Mouse (Mus musculus): ENCODE measurements at regions not wholly inside any gene's neighbourhood (a gene's known extent, or its start where the extent isn't known, plus 50 kb on each side); places are given as distances from the start of the nearest gene placed in this dataset.

- H3K27ac ChIP-seq (replicated peaks; ENCODE audit: insufficient read depth, low read depth, low read length) = no peak overlapping the region
- H3K79me2 ChIP-seq (ENCODE audit: control insufficient read depth, insufficient read depth, low read length) = no peaks in the 10 kb centered on the region
- no peak for DNase-seq (ENCODE audit: extremely low read depth, low read depth, low spot score)
- H3K36me3 ChIP-seq (ENCODE audit: control insufficient read depth, insufficient read depth, low read length) = no peaks in the 10 kb centered on the region
- no peak overlapping the region for H3K9ac ChIP-seq (ENCODE audit: low read depth, low read length)
- no peak overlapping the region for H3K4me3 ChIP-seq (ENCODE audit: insufficient read depth, low read depth, low read length)
- no peaks in the 10 kb centered on the region for H3K4me1 ChIP-seq (ENCODE audit: control insufficient read depth, insufficient read depth, low read length)
- H3K27me3 ChIP-seq (ENCODE audit: control insufficient read depth, insufficient read depth, low read length) = no peaks in the 10 kb centered on the region
- no peak for TF ChIP-seq CTCF (IDR thresholded peaks at IDR 0.05; ENCODE audit: low read depth, low read length)
- no peak for TF ChIP-seq POLR2A (IDR thresholded peaks at IDR 0.05; ENCODE audit: extremely low read depth, insufficient read depth, low read length)
Measured at GRCm38 (mm10) chr8:102845362-102845761, 59.9 kb upstream of the Cdh11 start.

- Histone ChIP-seq H3K9ac (ENCODE audit: low read depth, low read length) (no peak overlapping the region), H3K4me1 (ENCODE audit: control insufficient read depth, insufficient read depth, low read length) (no peaks in the 10 kb centered on the region), H3K79me2 (ENCODE audit: control insufficient read depth, insufficient read depth, low read length) (no peaks in the 10 kb centered on the region), H3K27ac (replicated peaks; ENCODE audit: insufficient read depth, low read depth, low read length) (no peak overlapping the region), H3K4me3 (ENCODE audit: insufficient read depth, low read depth, low read length) (no peak overlapping the region), H3K27me3 (ENCODE audit: control insufficient read depth, insufficient read depth, low read length) (no peaks in the 10 kb centered on the region), H3K36me3 (ENCODE audit: control insufficient read depth, insufficient read depth, low read length) (no peaks in the 10 kb centered on the region)
- no peak for DNase-seq (ENCODE audit: extremely low read depth, low read depth, low spot score)
- TF ChIP-seq CTCF (IDR thresholded peaks at IDR 0.05; ENCODE audit: low read depth, low read length) (no peak), POLR2A (IDR thresholded peaks at IDR 0.05; ENCODE audit: extremely low read depth, insufficient read depth, low read length) (no peak)
- 61% methylated on average over 1 of the region's 1 CpGs for WGBS
Measured at GRCm38 (mm10) chr8:102860021-102860420, 74.6 kb upstream of the Cdh11 start.

- 52% methylated on average over 2 of the region's 2 CpGs for WGBS
- no peaks in the 10 kb centered on the region for H3K27me3 ChIP-seq (ENCODE audit: control insufficient read depth, insufficient read depth, low read length)
- DNase-seq (ENCODE audit: extremely low read depth, low read depth, low spot score) = no peak
- H3K27ac ChIP-seq (replicated peaks; ENCODE audit: insufficient read depth, low read depth, low read length) = no peak overlapping the region
- no peak for TF ChIP-seq POLR2A (IDR thresholded peaks at IDR 0.05; ENCODE audit: extremely low read depth, insufficient read depth, low read length)
- no peaks in the 10 kb centered on the region for H3K4me1 ChIP-seq (ENCODE audit: control insufficient read depth, insufficient read depth, low read length)
- no peak overlapping the region for H3K4me3 ChIP-seq (ENCODE audit: insufficient read depth, low read depth, low read length)
- H3K36me3 ChIP-seq (ENCODE audit: control insufficient read depth, insufficient read depth, low read length) = no peaks in the 10 kb centered on the region
- H3K9ac ChIP-seq (ENCODE audit: low read depth, low read length) = no peak overlapping the region
- H3K79me2 ChIP-seq (ENCODE audit: control insufficient read depth, insufficient read depth, low read length) = no peaks in the 10 kb centered on the region
Measured at GRCm38 (mm10) chr8:102899525-102899924, 114.1 kb upstream of the Cdh11 start.

GRCm38 (mm10) chr8:102900662-102901061 lies 115.2 kb upstream of the Cdh11 start:
- H3K4me3 ChIP-seq (ENCODE audit: insufficient read depth, low read depth, low read length) = no peak overlapping the region
- no peaks in the 10 kb centered on the region for H3K27me3 ChIP-seq (ENCODE audit: control insufficient read depth, insufficient read depth, low read length)
- H3K4me1 ChIP-seq (ENCODE audit: control insufficient read depth, insufficient read depth, low read length) = no peaks in the 10 kb centered on the region
- H3K36me3 ChIP-seq (ENCODE audit: control insufficient read depth, insufficient read depth, low read length) = no peaks in the 10 kb centered on the region
- no peak for DNase-seq (ENCODE audit: extremely low read depth, low read depth, low spot score)
- no peak overlapping the region for H3K27ac ChIP-seq (replicated peaks; ENCODE audit: insufficient read depth, low read depth, low read length)
- H3K9ac ChIP-seq (ENCODE audit: low read depth, low read length) = no peak overlapping the region
- WGBS = 77% methylated on average over 5 of the region's 5 CpGs
- no peak for TF ChIP-seq CTCF (IDR thresholded peaks at IDR 0.05; ENCODE audit: low read depth, low read length)
- no peak for TF ChIP-seq POLR2A (IDR thresholded peaks at IDR 0.05; ENCODE audit: extremely low read depth, insufficient read depth, low read length)
- no peaks in the 10 kb centered on the region for H3K79me2 ChIP-seq (ENCODE audit: control insufficient read depth, insufficient read depth, low read length)

- H3K27ac ChIP-seq (replicated peaks; ENCODE audit: insufficient read depth, low read depth, low read length) = no peak overlapping the region
- H3K4me3 ChIP-seq (ENCODE audit: insufficient read depth, low read depth, low read length) = no peak overlapping the region
- DNase-seq (ENCODE audit: extremely low read depth, low read depth, low spot score) = no peak
- H3K4me1 ChIP-seq (ENCODE audit: control insufficient read depth, insufficient read depth, low read length) = no peaks in the 10 kb centered on the region
- TF ChIP-seq CTCF (IDR thresholded peaks at IDR 0.05; ENCODE audit: low read depth, low read length) (no peak), POLR2A (IDR thresholded peaks at IDR 0.05; ENCODE audit: extremely low read depth, insufficient read depth, low read length) (no peak)
- WGBS = 56% methylated on average over 2 of the region's 2 CpGs
- H3K79me2 ChIP-seq (ENCODE audit: control insufficient read depth, insufficient read depth, low read length) = no peaks in the 10 kb centered on the region
- no peaks in the 10 kb centered on the region for H3K27me3 ChIP-seq (ENCODE audit: control insufficient read depth, insufficient read depth, low read length)
- no peak overlapping the region for H3K9ac ChIP-seq (ENCODE audit: low read depth, low read length)
- no peaks in the 10 kb centered on the region for H3K36me3 ChIP-seq (ENCODE audit: control insufficient read depth, insufficient read depth, low read length)
Measured at GRCm38 (mm10) chr8:102907444-102907843, 122.0 kb upstream of the Cdh11 start.

GRCm38 (mm10) chr8:102931342-102931835 lies 145.9 kb upstream of the Cdh11 start:
- no peaks in the 10 kb centered on the region for H3K36me3 ChIP-seq (ENCODE audit: control insufficient read depth, insufficient read depth, low read length)
- DNase-seq (ENCODE audit: extremely low read depth, low read depth, low spot score) = no peak
- H3K4me3 ChIP-seq (ENCODE audit: insufficient read depth, low read depth, low read length) = no peak overlapping the region
- WGBS = 53% methylated on average over 3 of the region's 3 CpGs
- no peak overlapping the region for H3K9ac ChIP-seq (ENCODE audit: low read depth, low read length)
- no peaks in the 10 kb centered on the region for H3K4me1 ChIP-seq (ENCODE audit: control insufficient read depth, insufficient read depth, low read length)
- TF ChIP-seq CTCF (IDR thresholded peaks at IDR 0.05; ENCODE audit: low read depth, low read length) (no peak), POLR2A (IDR thresholded peaks at IDR 0.05; ENCODE audit: extremely low read depth, insufficient read depth, low read length) (no peak)
- no peak overlapping the region for H3K27ac ChIP-seq (replicated peaks; ENCODE audit: insufficient read depth, low read depth, low read length)
- H3K79me2 ChIP-seq (ENCODE audit: control insufficient read depth, insufficient read depth, low read length) = no peaks in the 10 kb centered on the region
- H3K27me3 ChIP-seq (ENCODE audit: control insufficient read depth, insufficient read depth, low read length) = no peaks in the 10 kb centered on the region
